Mouse (Mus musculus) lung, postnatal 0 days (tissue): ENCODE data around the gene Dock10.

Source experiments
- CTCF ChIP-seq: IDR thresholded peaks from 2 replicates; pipeline ENCODE4 v1.5.1; 2016; ENCODE audit warnings: antibody characterized with exemption, mild to moderate bottlenecking
- EP300 ChIP-seq: IDR thresholded peaks from 2 replicates; pipeline ENCODE4 v1.6.1; 2016; ENCODE audit warnings: antibody characterized with exemption, mild to moderate bottlenecking, control low read depth

GRCm38 (mm10) chr1:80671730-80672129, 86.6 kb downstream of the Dock10 start:
- TF ChIP-seq CTCF (no peak), EP300 (no peak)
